Mouse (Mus musculus) thymus, adult 2 months (tissue): Measurements from ENCODE around the gene Lrrc58. TPM values are rescaled to one million over a fixed set of nuclear protein-coding genes. Genes with fewer than 3 reads are reported as not detected.

Experiments used
- DNase-seq: peaks from one replicate; pipeline ENCODE4 v3.0.0; 2021
- H3K27ac ChIP-seq: fragments of 200-500 bp; 2 replicates; pipeline ENCODE4 v1.5.1; 2012; ENCODE audit warnings: low read length, control low read depth; ENCODE audit not compliant: control insufficient read depth, insufficient read depth
- H3K27me3 ChIP-seq: fragments of 200-500 bp; 2 replicates; pipeline ENCODE4 v1.6.1; 2012; ENCODE audit warnings: mild to moderate bottlenecking, low read length, moderate library complexity, mixed read lengths; ENCODE audit not compliant: control insufficient read depth, insufficient read depth
- H3K36me3 ChIP-seq: fragments of 200-500 bp; 2 replicates; pipeline ENCODE4 v1.6.1; 2012; ENCODE audit warnings: mild to moderate bottlenecking, low read length, moderate library complexity; ENCODE audit not compliant: control insufficient read depth, insufficient read depth
- H3K4me1 ChIP-seq: fragments of 200-500 bp; replicated peaks from 2 replicates; pipeline ENCODE4 v1.6.1; 2012; ENCODE audit warnings: low read length; ENCODE audit not compliant: control insufficient read depth, insufficient read depth
- H3K4me3 ChIP-seq: fragments of 200-500 bp; 2 replicates; pipeline ENCODE4 v1.5.1; 2012; ENCODE audit warnings: mild to moderate bottlenecking, low read length, control low read depth, moderate library complexity; ENCODE audit not compliant: control insufficient read depth, insufficient read depth
- CTCF ChIP-seq: fragments of 200-500 bp; IDR thresholded peaks from 2 replicates; pipeline ENCODE4 v1.5.1; 2012; ENCODE audit warnings: mild to moderate bottlenecking, control low read depth, low read length, moderate library complexity, borderline replicate concordance; ENCODE audit not compliant: control insufficient read depth, poor library complexity, insufficient read depth; ENCODE audit errors: extremely low read depth
- POLR2A ChIP-seq: fragments of 200-500 bp; IDR thresholded peaks from 2 replicates; pipeline ENCODE4 v1.6.1; 2012; ENCODE audit warnings: mild to moderate bottlenecking, low read length, control low read depth, moderate library complexity; ENCODE audit not compliant: control insufficient read depth, poor library complexity, insufficient read depth; ENCODE audit errors: extremely low read depth
- WGBS: fragments of 180-500 bp; shearing (Covaris S2); methylation state at CpG from one replicate; pipeline ENCODE4 v1.1.7; 2018; 5-methylcytosine and 5-hydroxymethylcytosine counted together
- polyA plus RNA-seq: library from polyadenylated mRNA; depleted of rRNA; stranded (reverse); fragments of >200 nt; gene quantifications from 2 replicates; pipeline ENCODE4 v1.2.3, GENCODE M21; 2012

The Lrrc58 gene
- polyA plus RNA-seq, 1 experiment: 15.3 TPM

DNA sequence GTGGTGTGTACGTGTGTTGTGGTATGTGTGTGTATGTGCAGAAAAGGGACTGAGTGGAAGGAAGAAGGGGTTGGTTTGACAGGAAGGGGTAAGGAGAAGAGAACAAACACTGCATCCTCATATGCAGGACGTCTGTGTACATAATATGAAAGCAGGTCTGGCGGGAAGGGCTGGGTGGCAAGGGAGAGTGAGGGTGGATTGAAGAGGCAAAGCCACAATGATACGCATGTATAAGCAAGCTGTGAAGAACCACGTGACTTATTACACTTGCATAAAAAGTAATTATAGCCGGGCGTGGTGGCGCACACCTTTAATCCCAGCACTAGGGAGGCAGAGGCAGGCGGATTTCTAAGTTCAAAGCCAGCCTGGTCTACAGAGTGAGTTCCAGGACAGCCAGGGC, 2.3 kb upstream of the Lrrc58 start:
- TF ChIP-seq CTCF: no peak
- no peak for TF ChIP-seq POLR2A
- 76% methylated on average over 9 of the region's 9 CpGs for WGBS
- no peaks in the 10 kb centered on the region for H3K27me3 ChIP-seq
- H3K36me3 ChIP-seq: no peaks in the 10 kb centered on the region
- DNase-seq: no peak
- no peak overlapping the region for H3K4me3 ChIP-seq
- H3K27ac ChIP-seq: no peak overlapping the region
- H3K4me1 ChIP-seq: peaks cover 5% of the 10 kb centered on the region

DNA sequence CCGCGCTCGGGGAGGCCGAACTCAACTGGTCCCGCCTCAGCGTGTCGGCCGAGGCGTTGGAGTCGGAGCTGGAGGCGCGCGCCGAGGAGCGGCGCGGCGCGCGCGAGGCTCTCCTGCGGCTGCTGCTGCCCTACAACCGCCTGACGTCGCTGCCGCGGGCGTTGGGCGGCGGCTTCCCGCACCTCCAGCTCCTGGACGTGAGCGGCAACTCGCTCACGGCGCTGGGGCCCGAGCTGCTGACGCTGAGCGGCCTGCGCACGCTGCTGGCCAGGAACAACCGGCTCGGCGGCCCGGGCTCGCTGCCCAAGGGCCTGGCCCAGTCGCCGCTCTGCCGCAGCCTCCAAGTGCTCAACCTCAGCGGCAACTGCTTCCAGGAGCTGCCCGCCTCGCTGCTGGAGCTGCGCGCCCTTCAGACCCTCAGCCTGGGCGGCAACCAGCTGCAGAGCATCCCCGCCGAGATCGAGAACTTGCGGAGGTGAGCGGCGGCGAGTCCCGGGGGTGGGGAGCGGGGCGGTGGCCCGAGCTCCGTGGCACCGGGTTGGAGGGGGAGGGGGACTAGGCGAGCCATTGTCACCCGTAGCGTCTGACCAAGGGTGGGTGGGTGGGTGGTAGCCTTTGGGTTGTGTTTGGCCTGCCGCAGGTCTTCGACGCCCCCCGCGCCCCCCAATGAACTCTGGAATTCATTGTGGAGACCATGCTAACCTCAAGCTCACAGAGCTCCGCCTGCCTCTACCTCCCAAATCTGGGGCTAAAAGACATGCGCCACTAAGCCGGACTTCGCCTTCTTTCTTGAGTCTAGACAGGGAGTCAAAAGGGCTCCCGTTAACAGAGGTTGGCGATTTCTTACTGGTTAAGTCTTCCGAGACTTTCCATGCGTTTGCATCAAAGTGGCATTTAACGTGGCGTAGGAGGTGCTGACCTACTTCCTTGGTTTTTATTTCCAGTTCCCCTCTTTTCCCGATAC, 599 bp downstream of the Lrrc58 start:
- 0 out of 2 replicates have a peak, but pooled peaks have one; percentile 23 for TF ChIP-seq CTCF
- TF ChIP-seq POLR2A: no peak
- H3K27ac ChIP-seq: peak overlapping the region; percentile 20; the same call in 1 of the 2 replicates
- WGBS: under 1% methylated on average over 87 of the region's 87 CpGs
- no peaks in the 10 kb centered on the region for H3K36me3 ChIP-seq
- H3K27me3 ChIP-seq: no peaks in the 10 kb centered on the region
- H3K4me3 ChIP-seq: peak overlapping the region; percentile 91
- peaks cover 7% of the 10 kb centered on the region for H3K4me1 ChIP-seq
- peak; percentile 46 for DNase-seq

DNA sequence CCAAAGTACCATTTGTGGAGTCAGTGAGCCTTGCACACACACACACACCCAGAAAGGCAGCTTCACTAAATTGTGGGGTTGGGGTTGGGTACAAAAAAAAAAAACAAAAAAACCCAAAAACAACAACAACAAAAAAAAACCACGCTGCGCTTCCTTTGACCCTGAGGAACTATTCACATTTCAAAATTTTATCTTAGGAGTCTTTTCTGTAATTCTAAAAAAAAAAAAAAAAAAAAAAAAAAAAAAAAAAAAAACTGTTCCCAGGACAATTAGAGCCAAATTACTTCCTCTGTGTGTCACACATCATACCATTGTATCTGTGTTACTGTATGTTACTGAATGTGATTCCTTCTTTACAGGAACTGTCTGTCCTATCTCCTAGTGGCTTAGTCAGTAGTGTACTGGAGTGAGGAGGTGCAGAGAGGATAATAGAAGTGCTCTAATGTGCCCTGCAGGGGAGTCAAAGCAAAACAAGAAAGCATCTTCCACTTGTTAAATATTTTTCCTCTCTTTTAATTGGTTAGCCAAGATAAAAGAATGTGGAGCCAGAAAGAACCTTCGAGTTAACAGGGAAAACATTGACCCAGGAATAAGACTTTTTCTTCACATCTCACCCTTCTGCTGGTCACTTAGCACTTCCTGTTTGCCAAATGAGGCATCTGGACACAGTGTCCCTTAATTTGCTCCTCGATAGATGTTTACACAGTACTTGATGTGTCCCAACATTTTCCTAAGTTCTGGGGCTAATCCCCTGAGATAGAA, 1.5 kb downstream of the Lrrc58 start:
- no peaks in the 10 kb centered on the region for H3K27me3 ChIP-seq
- H3K36me3 ChIP-seq: no peaks in the 10 kb centered on the region
- H3K27ac ChIP-seq: no peak overlapping the region
- TF ChIP-seq POLR2A (no peak), CTCF (no peak)
- no peak for DNase-seq
- 14% methylated on average over 4 of the region's 4 CpGs for WGBS
- peak overlapping the region; percentile 91 for H3K4me3 ChIP-seq
- peaks cover 7% of the 10 kb centered on the region for H3K4me1 ChIP-seq

DNA sequence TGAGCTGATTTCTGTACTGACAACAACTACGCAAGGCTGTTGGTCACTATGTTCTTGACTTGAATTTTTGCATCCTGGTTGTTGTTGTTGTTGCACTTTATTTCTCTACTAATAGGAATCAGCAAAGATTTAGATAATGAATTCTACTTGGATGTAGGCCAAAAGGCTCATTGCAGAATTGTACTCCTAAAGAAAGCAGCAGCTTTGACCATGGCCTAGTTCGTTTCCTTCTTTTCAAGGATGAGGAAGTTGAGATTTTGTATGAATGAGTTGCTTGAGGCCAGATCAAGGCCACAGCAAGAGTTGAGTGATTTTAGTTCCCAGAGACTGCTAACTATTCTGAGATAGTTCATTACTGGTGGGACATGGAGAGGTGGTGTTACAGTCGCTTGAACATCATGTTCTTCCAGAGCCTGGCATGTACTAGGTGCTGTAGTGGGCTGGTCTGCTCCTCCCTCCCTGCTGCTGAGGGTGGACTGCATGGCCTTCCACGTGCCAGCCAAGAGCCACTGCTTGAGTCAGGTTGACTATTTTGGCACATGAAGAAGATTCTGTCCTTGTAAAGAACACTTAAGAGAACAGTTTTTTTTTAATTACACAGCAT, 3.0 kb downstream of the Lrrc58 start:
- no peak overlapping the region for H3K4me3 ChIP-seq
- DNase-seq: no peak
- H3K27ac ChIP-seq: no peak overlapping the region
- peaks cover 7% of the 10 kb centered on the region for H3K4me1 ChIP-seq
- no peak for TF ChIP-seq POLR2A
- no peak for TF ChIP-seq CTCF
- WGBS: 64% methylated on average over 4 of the region's 4 CpGs
- H3K27me3 ChIP-seq: no peaks in the 10 kb centered on the region
- no peaks in the 10 kb centered on the region for H3K36me3 ChIP-seq

DNA sequence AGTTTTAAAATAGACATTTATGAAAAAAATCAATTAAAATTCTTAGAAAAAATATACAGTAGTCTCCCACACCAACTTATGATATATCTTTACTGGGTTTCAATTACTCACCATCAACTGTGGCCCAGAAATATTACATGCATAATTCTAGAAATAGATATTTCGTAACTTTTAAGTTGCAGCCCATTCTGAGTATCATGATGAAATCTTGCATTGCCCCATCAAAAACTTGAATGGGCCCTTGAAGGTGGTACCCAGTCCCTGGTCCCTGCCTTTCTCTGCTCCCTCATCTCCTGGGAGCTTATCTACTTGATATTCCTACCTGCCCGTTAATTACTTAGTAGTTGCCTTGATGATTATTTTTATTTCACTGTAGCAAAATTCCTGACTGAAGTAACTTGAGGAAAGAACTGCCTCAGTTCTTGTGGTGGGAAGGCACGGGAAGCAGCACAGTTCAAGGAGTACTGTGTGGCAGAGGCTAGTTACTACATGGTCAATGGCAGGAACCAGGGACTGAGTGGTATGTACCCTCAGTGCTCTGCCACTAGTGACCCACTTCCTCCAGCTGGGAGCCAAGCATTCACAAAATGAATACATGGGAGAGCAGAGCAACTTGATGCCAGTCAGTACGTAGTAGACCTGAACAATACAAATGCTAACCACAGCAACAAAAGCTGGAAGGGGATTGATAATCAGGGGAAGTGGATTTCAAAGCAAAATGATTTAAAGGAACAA, 6.5 kb downstream of the Lrrc58 start:
- H3K4me3 ChIP-seq: no peak overlapping the region

More for the DNA sequence above, 6.5 kb downstream of the Lrrc58 start:
- H3K27ac ChIP-seq: no peak overlapping the region
- H3K27me3 ChIP-seq: no peaks in the 10 kb centered on the region
- H3K4me1 ChIP-seq: peaks cover 2% of the 10 kb centered on the region; the same call in 1 of the 2 replicates
- TF ChIP-seq CTCF: no peak
- no peak for TF ChIP-seq POLR2A
- 94% methylated on average over 4 of the region's 4 CpGs for WGBS
- peaks cover 18% of the 10 kb centered on the region for H3K36me3 ChIP-seq
- DNase-seq: no peak
